Mouse (Mus musculus) brain, embryonic 14.5 days (tissue): ENCODE data around the gene Mylk.

Experiments
- CTCF ChIP-seq: fragments of 200-500 bp; IDR thresholded peaks from 2 replicates; pipeline ENCODE4 v1.5.1; 2012; ENCODE audit warnings: inconsistent platforms, mild to moderate bottlenecking, moderate library complexity, borderline replicate concordance; ENCODE audit not compliant: insufficient read depth, insufficient read length; ENCODE audit errors: extremely low read depth
- POLR2A ChIP-seq: fragments of 200-500 bp; IDR thresholded peaks from 2 replicates; pipeline ENCODE4 v1.6.1; 2012; ENCODE audit warnings: mild to moderate bottlenecking, inconsistent platforms, borderline replicate concordance; ENCODE audit not compliant: poor library complexity, insufficient read depth, insufficient read length, severe bottlenecking; ENCODE audit errors: extremely low read depth

DNA sequence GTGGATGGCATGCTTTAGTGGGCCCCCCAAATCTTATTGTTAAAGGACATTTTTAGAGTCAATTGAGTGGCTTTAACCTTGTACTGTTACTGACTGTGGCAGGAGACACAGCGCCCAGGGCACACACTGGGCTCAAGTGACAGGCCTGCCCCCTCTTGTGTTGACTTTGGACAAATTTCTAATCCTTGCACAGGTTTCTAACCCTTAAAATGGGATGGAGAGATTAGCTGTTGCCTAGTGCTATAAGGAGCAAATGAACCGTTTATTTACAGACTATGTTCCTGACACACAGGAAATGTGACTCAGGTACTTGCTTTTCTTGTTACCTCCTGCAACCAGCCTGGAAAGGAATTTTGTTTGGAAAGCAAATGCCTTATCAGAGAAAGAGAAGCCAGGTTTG lies 67.2 kb downstream of the Mylk start:
- TF ChIP-seq CTCF (no peak), POLR2A (no peak)
